Mouse (Mus musculus): ENCODE measurements at regions not wholly inside any gene's neighbourhood (a gene's known extent, or its start where the extent isn't known, plus 50 kb on each side); places are given as distances from the start of the nearest gene placed in this dataset.

DNA sequence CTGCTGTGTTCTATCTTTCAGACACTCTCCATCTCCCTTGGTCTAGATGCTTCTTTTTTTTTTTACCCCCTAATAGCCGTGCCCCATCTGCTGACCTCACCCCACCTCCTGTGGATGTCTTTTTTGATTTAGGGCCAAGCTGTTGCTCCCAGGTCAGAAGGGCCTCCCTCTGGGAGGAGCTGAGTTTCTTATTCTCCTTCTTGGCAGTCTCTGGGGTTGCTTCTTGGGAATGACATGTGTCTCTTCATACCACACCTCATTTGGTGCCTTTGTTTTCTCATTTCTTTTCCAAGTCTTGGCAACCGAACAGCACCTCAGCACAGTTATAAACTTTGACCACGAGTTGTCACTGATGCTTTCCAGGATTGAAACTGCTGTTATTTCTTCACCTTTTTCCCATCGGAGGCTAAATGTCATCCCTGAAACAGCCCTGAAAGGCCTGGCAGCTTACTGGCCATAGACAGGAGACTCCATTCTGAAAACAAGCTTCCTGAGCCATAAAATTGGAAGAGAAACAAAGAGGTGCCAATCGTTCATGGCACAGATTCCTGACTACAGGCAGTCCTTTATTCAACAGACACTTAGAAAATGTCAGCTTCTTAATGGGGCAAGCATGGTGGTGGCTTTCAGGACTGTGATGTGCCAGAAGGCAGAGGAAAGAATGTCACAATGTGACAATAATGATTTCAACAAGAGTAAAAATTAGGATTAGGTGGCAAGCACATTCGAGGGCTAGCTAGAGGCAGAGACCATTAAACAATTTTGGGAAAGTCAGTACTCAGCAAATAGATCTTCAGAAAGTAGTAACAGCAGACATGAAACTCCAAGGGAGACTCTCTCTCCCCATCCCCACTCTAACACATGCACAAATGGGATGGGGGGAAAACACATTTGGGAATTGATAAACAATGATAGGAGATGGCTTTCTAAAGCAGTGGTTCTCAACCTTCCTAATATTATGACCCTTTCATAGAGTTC is 197.1 kb upstream of the Arrdc4 start:
- no peak for DNase-seq (ENCODE audit: extremely low spot score, low read depth, low spot score)

DNA sequence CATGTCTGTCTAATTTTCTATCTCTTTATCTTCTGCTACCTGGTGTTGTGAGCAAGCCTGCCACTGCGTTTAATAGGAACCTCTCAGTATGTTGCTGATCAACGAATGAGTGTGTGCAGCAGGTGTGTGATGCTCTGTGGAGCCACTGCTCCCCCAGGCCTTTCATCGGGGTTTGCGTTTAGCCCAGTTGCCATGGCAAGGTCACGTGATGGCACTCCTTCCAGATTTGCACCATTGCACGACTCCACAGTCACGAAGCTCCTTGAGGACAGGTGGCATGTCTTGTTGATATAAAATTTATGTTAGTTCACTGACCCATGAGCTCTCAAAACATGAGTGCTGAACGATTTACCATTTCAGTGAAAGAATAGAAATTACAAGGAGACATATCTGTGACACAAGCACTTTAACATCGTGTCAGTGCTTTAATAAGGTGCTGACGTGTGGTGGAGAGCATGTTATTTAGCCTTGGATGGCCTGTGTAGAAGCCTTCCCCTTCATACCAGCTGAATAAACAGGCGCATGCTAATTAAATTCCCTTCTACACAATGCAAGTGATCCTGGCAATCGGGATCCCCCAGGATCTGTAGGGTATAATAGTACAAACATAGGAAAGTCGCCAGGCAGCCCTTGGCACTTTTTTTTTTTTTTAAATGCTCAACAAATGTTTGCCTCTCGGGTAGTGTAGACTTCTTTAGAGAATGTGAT is 181.7 kb upstream of the Arrdc4 start:
- no peak for DNase-seq (ENCODE audit: extremely low spot score, low read depth, low spot score)

DNA sequence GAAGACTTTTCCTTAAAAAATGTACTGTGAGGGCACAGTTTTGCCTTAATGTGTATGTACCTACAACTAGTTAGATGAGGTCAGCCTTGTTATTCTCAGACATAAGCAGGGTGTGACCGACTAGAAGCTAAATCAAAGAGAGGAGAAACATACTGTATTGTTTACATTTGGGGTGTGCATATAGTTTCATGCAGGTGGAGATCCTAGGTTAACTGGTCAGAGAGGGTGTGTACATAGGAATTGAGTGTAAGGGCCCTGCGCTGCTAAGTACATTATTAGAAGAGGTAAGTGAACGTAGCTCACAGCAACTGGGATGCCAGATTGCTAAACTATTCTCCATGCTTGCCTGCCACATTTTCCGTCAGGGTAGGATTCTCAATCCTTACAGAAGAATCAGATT is 180.6 kb upstream of the Arrdc4 start:
- no peak for DNase-seq (ENCODE audit: extremely low spot score, low read depth, low spot score)

DNA sequence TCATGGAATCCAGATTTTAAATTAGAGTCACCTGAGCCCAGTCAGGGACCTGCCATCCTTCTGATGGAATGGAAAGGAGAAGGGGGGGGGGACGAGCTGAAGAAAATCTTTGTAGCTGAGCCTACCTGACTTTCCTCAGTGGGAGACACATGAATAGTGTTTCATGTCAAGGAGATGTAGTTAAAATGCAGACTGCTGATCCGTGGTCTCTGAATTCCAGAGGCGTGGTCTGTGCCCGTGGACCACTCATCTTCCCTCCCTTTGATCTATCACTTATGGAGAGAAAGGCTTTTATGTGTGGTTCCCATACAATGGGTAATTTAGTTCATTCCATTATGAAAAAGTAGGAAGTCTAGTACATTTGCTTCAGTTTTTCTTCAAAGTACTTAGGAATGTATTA is 176.6 kb upstream of the Arrdc4 start:
- no peak for DNase-seq (ENCODE audit: extremely low spot score, low read depth, low spot score)

DNA sequence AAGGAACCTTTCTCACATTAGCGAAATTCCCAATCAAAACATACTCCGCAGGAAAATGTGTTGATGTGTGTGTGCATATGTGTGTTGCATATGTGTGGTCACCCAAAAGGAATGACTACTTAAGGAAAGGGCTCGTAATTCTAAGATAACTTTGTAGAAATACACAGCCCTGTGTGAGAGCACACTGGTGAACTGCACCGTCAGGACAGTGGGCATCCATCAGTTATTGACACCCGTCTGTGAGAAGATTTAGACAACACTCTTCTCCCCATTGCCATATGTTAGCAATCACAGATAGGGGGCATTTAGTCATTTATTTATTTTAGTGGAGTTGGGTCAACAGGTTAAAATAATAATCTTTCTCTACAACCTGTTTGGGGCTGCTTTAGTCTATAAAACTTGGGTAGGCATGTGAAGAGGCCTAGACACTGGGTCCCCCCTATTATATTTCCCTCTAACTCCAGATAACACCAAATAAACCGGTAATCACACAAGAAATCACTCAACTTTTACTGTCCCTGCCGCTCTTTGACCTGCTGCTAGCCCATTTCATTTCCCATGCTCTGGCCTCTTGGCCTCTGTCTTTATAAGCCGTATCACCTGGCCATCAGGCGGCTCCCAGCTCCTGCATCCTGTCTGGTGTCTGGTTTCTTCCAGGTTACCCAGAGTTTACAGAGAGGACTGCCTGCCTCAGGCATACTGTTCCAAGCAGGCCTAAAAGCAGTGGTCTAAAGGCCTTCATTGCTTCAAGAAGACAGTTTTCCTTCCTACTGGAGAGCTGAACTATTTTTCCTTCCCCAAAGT is 169.8 kb upstream of the Arrdc4 start:
- DNase-seq (ENCODE audit: extremely low spot score, low read depth, low spot score), result peak; percentile 61

DNA sequence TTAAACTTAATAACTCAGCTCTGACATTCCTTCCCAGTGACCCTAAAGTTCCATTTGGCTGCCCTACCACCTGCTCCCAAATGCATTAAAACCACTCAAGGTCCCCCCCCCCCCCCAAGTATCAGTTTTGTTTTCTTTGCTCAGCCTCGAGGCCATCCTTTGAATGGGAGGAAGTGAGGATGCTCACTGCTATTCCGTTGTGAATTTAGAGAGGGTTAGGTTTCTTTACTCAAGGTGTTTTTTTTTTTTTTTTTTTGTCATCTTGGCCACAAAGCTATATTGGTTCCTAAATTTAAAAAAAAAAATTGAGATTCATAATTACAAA is 168.8 kb upstream of the Arrdc4 start:
- DNase-seq (ENCODE audit: extremely low spot score, low read depth, low spot score), result no peak

DNA sequence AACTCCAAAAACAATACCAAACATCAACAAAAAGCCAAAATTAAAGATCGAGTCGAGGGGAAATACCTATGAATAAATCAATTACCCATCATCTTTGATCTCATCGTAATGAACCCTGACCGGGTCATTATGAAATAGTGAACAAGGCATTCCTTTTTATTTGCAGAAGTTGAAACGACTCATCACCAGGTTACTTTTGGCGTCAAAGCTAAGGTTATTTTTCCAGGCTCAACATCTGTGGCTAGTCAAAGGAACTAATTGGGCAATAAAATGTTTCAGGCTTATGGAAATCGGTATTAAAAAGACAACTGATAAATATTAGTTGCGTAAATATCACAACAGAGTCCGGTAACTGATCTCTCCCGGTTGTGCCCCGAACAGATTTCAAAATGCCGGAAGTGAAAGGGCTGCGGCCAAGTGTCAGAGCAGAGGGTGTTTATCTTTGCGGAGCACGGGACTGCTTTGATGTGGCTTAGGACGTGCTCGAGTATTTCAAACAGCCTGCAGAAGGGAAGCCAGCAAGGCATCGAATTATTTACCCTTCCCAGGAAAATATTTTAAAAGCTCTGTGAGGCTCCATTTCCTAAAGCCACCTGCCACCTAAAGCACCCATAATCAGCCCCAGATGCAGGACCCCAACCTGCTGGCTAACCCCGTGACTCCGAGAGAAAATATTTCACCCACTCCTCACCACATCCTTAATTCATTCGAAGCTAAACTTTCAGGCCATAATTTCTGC is 168.3 kb upstream of the Arrdc4 start:
- peak; percentile 66 for DNase-seq (ENCODE audit: extremely low spot score, low read depth, low spot score)

DNA sequence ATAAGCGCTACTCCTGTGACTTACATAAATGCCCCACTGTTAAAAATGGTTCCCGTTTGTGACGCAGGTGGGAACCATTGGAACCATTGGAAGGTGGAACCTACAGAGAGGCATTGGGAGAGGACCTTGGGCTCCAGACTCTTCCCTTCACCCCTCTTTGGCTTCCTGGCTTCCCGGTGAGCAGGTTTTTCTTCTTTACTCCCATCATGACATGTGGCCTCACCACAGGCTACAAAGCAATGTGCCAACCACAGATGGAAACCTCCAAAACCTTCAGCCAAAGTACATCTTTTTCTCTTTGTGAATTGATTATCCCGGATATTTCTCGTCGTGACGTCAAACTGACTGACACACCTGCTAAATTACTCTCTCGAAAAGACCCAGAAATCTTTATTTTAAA is 166.9 kb upstream of the Arrdc4 start:
- DNase-seq (ENCODE audit: extremely low spot score, low read depth, low spot score), result no peak

DNA sequence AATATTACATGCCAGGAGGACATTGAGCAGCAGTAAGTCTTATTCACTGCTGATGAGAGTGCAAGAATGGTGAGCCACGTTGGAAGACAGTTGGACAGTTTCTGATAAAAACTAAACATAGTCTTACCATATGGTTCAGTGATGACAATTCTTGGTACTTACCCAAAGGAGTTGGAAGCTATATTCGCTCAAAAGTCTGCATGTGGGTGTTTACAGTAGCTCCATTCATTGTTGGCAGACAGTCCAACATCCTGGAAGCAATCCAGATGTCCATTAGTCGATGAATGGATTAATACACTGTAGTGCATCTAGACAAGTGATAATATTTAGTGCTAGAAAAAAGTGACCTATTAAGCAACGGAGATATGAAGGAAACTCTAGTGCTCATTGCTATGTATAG is 165.3 kb upstream of the Arrdc4 start:
- no peak for DNase-seq (ENCODE audit: extremely low spot score, low read depth, low spot score)

DNA sequence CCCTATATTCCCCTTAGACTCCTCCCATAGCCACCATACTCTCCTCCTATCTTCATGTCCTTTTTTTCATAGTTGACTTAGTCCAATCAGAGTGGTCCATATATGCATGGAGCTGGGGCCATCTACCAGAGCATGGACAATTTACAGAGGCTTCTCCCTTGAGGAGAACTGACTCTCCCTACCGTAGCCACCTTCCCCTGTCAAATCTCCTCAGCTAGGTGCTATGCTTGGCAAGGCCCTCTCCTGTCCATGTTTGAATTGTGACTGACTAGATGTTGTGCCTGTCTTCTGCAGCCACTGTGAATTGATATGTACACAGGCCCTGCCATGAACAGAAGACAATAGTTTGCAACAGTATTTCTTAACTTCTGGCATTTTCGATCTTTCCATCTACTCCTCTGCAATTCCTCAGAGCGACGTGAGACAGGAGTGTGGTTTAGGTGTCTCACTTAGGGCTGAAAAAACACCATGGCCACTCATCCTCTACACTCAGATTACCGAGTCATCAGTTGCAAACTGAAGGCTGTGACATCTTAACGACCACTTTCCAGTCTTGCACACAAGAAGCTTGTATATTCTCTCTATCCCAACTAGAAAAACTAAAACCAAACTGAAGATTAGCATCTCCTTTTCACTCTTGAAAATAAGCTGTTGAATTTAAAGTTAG is 163.1 kb upstream of the Arrdc4 start:
- DNase-seq (ENCODE audit: extremely low spot score, low read depth, low spot score), result no peak

DNA sequence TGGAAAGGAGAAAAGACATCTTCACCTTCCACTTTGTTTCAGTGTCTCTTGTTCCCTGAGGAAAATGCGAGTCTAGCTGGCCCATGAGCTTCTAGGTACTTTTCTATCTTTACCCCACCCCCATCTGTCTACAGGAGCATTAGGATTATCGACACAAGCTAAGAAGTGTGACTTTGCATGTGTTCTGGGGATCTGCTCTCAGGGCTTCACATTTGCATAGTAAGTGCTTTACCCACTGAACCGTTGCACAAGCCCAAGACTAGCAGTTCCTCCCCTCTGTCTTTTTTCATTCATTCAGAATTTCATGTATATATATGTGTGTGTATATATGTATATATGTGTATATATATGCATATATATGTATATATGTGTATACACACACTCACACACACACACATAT is 162.5 kb upstream of the Arrdc4 start:
- no peak for DNase-seq (ENCODE audit: extremely low spot score, low read depth, low spot score)

DNA sequence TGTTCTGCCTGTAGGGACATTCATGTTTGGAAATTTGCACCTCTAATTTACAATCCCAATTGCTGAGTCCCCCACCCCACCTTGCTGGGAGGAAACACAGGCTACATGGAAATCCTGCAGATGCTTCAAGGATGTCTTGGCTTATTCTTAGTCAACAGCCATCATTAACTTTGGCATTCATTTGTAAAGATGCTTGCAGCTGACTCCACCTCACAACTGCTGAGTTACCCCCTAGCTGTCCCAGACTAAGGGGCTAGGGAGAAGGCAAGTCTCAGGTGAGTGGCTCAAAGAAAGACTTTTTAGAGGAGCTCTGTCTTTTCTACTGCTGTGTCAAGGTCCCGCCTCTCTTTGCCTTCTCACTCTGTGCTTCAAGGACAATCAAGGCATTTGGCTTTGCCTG is 160.7 kb upstream of the Arrdc4 start:
- DNase-seq (ENCODE audit: extremely low spot score, low read depth, low spot score), result no peak

DNA sequence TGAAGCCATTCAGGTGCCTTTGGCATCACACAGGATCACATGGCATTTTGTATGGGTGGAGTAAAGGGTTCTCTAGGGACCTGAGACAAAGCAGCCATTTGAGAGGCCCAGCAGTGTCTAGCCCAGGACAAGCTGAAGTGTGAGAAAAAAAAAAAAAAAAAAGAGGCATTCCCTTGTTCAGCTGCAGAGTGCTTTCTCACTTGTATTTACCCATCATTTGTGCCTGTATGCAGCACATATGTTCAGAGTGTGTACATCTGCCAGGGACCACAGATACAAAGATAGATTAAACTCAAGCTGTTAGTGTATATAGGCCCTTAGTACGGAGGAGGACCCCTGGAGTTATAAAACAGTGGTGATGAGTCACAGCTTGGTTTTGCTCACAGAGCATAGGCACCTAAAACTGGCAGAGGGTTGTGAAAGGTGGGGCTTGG is 159.4 kb upstream of the Arrdc4 start:
- DNase-seq (ENCODE audit: extremely low spot score, low read depth, low spot score), result no peak

DNA sequence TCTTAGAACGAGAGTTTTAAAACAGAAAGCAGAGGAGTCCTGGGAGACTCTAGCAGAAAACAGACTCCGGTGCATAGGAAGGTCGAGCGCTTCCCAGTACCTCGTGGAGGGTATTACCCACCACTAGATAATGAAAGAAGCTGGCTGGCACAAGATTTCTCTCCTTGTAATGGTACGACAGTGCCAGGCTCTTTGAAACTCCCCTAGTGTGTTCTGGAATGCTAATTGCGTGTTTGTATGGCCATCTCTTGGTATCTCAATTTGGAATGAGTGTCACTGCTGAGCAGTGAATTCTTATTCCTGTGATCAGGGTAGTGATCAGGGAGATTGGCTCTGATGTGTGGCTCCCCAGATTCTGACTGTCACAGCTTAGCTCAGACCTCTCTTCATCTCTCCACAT is 158.8 kb upstream of the Arrdc4 start:
- no peak for DNase-seq (ENCODE audit: extremely low spot score, low read depth, low spot score)

DNA sequence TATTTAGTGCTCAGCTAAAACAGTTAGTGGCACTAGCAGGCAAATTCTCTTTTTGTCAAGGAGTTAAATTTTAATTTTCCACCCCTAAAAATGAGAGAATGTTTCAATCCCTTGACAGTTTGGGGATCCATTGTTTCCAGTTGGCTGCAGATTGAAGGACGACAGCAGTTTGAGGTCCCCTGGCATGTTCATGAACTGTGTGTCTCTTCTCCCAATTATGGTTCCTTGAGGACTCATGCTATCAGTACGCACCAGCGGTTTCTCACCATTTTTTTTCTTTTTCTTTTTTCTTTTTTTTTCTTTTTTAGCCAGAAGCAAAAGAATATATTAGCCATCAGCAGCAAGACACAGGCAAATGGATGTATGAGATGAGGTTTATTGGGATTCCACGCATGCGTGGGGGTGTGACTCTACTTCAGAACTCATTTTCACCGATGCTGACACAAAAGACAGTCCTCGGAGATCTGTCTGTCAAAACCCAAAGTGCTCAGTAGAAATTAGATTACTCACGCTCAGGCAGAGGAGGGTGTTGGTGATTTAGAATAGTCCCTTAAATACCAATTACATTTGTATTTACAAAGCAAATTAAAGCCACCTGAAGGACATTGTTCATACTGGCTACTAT is 157.8 kb upstream of the Arrdc4 start:
- DNase-seq (ENCODE audit: extremely low spot score, low read depth, low spot score), result no peak

DNA sequence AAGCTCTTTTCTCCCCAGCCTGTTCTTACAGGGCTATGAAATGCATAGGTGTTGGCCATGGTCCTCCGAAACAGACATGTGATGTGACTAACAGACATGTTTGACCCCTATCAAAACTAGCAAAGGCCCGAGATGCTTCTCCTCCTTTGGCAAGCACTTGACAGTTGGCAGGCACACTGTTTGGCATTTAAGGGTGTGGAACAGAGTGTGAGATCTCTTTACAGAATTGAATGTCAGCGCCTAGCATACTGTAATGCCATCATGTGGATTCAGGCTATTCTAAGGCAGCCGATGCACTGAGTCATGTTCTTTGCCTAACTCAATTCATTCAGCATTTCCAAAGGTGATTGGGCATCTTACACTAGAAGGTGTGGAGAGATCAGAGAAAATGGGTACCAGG is 156.8 kb upstream of the Arrdc4 start:
- DNase-seq (ENCODE audit: extremely low spot score, low read depth, low spot score), result no peak

DNA sequence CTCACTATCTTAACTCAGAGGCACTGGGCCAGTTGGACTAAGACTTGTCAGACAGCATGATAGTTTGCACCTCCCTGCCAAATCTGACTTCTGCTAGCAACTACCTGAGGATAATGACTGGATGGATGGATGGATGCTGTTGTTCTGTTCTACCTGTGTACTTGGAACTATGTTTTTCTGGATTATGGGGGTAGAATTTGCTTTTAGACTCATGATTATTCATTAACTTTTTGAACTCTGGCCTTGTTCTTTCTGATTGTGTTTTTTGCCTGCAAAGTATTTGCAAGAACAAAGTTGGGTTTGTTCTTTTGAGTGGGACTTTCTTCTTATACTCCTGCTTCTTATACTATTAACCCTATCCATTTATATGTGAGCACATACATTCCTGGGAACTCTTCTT is 137.1 kb upstream of the Arrdc4 start:
- DNase-seq (ENCODE audit: extremely low spot score, low read depth, low spot score), result no peak

DNA sequence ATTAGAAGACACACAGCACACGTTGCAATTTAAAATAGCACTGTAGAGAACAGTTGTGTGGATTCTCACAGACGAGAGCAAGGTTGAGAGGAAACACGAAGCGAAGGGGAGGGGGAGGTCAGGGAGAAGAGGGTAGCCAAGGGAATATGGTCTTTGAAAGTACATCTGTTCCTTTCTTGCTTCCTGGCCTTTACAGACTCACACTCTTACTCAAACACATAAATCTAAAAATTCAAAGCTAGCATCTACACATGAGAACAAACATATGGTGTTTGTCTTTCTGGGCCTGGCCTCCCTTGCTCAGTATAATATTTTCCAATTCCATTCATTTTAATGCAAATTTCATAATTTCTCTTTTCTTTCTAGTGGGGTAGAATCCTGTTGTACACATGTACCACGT is 124.0 kb upstream of the Arrdc4 start:
- no peak for DNase-seq (ENCODE audit: extremely low spot score, low read depth, low spot score)

DNA sequence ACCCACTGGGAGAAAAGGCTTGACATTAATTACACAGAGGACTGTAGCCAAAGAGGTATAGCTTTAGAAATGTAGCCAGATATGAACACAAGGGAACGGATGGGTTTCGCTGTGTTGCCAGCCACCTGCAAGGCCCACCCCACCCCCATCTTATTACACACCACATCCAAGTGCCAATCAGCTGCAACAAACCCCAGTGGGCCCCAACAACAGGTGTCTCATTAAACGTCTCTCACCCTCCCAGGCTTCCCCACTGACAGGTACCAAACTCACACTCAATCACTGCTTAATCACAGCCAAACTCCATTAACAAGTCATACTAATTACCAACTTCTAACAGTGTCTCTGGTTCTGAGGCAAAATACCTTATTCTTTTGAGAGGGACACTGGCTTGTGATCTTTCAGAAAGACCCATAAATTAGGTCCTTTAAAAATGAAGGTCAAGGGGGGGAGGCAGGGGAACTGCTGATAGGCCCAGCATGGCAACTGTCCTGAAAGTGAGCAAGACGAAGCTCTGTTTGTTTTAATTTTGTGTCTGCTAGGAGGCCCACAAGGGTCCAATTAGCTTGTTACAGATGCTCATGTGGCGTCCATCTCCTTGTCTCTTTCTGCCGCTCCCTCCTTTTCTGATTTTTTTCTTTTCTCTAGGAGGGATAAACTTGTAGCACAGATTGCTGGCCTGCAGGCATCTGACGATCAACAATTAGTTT is 115.4 kb upstream of the Arrdc4 start:
- DNase-seq (ENCODE audit: extremely low spot score, low read depth, low spot score), result peak; percentile 18

Data from hindlimb bud, embryonic 11.5 days (tissue).